Mouse (Mus musculus): ENCODE measurements around the gene Esp23.
"Not testable (repeated sequence)": the region's sequence is repeated elsewhere in the genome, so short reads cannot be mapped to it uniquely, and the experiment has no call there.

Gene Esp23

GRCm38 (mm10) chr17:39076937-39077336 lies at the start of gene Esp23:
Esp23 (minus strand) TSS chr17:39077037.
- no peak for DNase-seq (ENCODE audit: low spot score)

GRCm38 (mm10) chr17:39107126-39107525 lies 30.3 kb upstream of the Esp23 start:
- not testable (repeated sequence) for DNase-seq (ENCODE audit: low spot score)

GRCm38 (mm10) chr17:39095034-39095433 lies 18.2 kb upstream of the Esp23 start, which contains the start of gene Esp22:
Esp22 (plus strand) TSS chr17:39095334.
- DNase-seq (ENCODE audit: low spot score): no peak

GRCm38 (mm10) chr17:39063641-39064040 lies 13.2 kb downstream of the Esp23 start:
- DNase-seq (ENCODE audit: low spot score): no peak

DNA sequence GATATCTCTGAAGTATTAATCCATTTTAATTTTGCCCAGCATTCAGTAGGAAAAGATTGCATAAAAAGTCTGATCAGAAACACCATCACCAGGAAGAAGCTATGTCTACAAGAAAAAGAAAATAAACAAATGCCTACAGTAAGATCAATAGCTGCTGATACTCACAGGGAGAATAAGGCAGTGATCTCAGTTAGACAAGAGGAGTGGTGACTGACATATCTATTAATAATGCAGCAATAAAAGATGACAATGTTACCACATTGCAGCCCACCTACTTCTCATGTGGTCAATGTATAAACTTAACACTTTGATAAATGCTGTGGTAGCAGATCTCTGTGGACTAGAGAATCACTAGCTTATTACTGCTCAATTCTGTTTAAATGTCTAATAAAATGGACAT lies 33.6 kb downstream of the Esp23 start, which contains the start of gene Gm21903:
TSS of gene Gm21903 (minus strand) at position 101 of the 400 bp plus-strand sequence.
- DNase-seq (ENCODE audit: low spot score): no peak

DNA sequence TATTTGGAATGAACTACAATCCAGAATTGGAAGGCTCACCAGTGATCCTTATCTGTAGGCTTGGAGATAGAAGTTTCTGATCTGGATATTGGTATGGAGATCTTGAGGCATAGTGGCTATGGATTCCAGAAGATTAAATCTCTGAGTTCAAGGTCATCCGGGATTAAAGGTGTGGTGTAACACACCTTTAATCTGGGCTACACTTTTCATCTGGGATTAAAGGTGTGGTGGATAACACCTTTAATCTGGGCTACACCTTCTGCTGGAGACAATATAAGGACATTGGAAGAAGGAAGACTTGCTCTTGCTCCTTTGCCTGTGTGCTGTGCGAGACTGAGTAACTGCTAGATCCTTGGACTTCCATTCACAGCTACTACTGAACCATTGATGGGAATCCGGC lies 40.4 kb downstream of the Esp23 start, which contains the start of gene Esp24:
TSS of gene Esp24 (plus strand) at position 301 of the 400 bp plus-strand sequence.
- not testable (repeated sequence) for DNase-seq (ENCODE audit: low spot score)
